Mouse (Mus musculus) kidney, postnatal 4 days (tissue): Measurements from ENCODE around the gene Sntg2.

ENCODE experiments used
- DNase-seq, 2 experiments: peaks; one replicate each; pipeline ENCODE4 v3.0.0; 2021; ENCODE audit warnings: mixed read lengths in 2 of 2

Sntg2 gene

DNA sequence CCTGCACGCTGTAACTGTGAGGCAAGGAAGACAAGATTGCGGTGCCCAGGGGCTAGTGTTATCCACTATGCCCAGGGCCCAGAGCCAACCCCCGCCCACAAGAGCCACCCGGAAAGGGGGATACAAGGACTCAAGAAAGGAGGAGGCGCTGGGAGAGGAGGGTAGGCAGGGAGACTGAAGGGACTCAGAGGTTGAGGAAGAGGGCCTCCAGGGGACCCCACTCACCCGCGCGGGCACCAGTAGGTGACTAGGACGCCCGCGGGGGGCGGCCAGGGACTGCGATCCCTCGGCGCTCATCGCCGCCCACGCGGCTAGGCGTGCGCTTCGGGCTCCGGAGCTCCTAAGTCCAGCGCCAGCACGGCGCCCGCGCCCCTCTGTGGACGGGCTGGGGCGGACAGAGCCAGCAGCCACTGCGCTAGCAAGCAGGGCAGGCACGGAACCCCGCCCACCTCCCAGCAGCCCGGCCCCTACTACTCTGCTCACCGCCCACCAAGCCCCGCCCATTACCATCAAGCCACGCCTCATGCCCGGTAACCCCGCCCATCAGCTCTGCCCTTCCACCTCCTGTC, at the start of gene Sntg2:
Sntg2 (minus strand) TSS at position 443 of the 569 bp plus-strand sequence.
- DNase-seq, result peak; percentile 93 to 96

- DNase-seq, result peak; percentile 29 to 57
These were observed 43.4 kb upstream of the Sntg2 start for GRCm38 (mm10) chr12:30416547-30416946.

- DNase-seq, result peak; percentile 44 to 66
These were observed 42.8 kb upstream of the Sntg2 start for GRCm38 (mm10) chr12:30415981-30416380.

DNA sequence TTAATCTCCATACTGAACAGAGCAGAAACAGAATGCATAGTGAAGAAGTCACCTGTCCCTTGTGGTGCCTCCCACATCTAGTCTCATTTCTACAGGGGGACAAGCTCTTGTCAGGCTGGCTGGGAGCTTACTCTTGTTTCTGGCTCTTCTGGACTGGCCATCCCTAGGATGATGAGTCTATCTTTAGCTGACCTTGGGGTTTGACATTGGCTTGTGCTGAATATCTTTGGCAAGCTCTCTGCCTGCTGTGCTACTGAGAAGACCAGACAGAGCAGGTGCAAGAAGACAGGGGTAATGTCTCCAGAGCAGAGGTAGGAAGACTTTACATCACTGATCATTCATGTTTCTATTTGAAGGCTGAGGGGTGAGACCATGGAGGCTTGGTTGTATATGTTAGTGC, 29.5 kb upstream of the Sntg2 start:
- DNase-seq, result no peak

DNA sequence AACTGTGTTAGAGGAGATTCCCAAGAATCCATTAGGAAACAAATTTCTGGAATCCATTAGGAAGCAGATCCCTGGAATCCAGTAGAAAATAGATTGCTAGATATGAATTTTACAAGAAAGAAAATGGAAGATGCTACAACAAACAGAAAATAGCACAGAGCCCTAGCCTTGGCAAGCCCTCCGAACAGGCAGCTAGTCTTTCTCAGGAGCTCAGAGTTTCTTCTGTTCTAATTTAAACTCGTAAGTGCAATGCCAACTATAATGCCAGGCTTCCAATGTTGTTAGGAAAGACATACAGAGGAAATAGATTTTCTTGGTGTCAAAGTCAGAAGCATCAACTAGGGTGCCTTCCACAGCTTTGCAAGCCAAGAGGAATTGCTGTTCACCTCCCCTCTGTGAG, 27.4 kb upstream of the Sntg2 start:
- no peak for DNase-seq

DNA sequence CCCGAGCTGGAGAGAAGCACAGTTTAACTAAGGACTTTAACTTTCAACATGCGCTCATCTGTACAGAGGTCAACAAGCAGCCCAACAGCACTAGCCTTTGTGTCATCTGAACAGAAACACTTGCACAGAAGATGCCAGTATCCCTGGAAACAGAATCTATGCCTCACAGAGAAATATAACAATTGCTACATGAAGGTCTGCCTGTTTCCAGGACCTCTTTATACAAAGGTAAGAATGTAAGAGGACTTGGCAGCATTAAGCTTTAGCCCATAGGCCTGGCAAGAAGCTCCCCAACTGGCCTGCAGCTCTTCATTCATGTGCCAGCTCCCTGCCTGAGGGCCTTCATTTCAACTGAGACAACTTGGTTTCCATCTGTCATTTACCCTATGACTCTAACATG, 26.9 kb upstream of the Sntg2 start:
- DNase-seq, result no peak

GRCm38 (mm10) chr12:30372293-30372692, 882 bp downstream of the Sntg2 start:
- peak in 1 of 2 experiments; percentile 15 for DNase-seq

DNA sequence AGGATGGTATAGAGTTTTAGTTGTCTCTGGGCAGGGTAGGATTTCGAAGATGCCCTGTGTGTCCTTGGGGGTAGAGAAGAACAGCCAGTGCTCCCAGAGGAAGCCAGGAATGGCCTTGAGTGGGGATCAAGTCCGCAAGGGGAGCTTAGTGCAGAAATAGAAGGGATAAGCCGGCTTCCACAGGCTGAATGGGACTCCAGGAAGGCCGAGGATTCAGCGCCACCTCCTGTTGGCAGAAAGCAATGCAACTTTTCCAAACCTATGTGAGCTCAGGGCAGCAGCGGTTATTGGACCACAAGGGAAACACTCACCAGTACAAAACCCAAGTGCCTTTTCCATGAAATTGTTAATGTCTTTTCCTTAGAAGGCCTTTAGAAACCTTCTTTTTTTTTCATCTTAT, 3.4 kb downstream of the Sntg2 start:
- peak; percentile 91 to 92 for DNase-seq

- DNase-seq, result peak; percentile 22 to 40
These were observed 4.0 kb downstream of the Sntg2 start for GRCm38 (mm10) chr12:30369141-30369540.

DNA sequence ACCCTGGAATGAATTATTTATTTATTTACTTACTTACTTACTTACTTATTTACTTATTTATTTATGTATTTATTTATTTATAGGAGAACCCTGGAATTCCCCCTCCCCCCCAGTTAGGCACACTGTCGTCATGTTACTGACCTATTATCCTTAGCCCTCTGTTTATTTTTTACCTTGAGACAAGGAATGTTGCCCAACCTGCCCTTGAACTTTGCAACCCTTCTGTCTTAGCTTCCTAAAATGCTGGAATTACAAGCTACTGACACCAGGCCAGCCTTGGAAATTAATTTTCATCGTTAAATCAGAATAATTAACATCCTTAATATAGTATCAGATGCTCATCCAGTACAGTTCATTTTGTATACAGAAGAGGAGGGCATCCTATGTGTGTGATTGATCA, 10.9 kb downstream of the Sntg2 start:
- DNase-seq, result no peak

DNA sequence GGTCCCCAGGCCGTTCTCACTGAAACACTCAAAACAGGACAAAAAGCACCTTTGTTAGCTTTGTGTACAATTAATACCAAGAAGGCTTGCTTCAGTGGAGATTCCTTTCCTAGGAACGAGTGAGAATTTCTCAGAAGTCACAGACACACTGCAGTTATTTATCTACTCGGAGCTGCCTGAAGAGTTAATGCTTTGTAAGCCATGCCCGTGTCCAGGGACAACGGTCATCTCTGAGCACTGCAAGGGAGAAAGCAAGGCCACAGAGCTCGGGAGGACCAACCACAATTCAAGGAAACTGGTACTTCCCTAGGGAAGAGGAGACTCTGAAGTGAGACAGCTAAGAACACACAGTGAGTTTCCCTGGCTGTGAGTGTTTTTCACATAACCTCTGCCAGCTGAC, 15.5 kb downstream of the Sntg2 start:
- DNase-seq, result peak in 1 of 2 experiments; percentile 28

DNA sequence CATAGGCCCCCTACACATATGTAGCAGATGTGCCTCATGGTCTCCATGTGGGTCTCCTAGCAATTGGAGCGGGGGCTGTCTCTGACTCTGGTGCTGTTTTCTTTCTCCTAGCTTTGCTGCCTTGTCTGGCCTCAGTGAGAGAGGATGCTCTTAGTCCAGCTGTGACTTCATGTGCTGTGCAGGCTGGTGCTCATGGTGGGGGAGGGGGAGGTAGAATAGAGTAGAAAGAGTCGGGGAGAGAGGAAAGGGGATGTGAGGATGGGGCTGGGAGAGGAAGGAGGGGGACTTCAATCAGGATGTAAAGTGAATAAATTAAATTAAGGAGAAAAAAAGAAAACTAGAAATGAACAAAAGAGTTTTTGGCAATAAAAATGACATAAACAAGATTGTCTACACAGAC, 20.8 kb downstream of the Sntg2 start:
- DNase-seq, result no peak

DNA sequence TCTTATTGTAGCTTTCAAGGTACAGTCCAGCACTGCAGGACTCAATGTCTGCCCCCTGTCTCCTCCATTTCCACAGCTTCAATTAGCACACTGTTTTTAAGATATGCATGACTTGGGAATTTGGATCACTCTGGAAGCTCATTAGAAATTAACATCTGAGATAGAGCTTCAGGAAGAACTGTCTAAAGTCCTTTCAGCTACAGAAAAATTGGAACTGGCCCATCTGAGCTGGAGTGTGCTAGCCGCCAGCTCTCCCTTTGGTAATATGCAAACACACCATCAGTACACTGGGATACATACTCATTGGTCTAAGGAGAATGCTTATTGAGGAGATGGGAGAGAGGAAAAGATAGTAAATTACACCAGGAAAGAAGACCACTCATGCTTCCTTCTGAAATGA, 25.1 kb downstream of the Sntg2 start:
- DNase-seq, result no peak

- no peak for DNase-seq
These were observed 25.9 kb downstream of the Sntg2 start for GRCm38 (mm10) chr12:30347284-30347683.

DNA sequence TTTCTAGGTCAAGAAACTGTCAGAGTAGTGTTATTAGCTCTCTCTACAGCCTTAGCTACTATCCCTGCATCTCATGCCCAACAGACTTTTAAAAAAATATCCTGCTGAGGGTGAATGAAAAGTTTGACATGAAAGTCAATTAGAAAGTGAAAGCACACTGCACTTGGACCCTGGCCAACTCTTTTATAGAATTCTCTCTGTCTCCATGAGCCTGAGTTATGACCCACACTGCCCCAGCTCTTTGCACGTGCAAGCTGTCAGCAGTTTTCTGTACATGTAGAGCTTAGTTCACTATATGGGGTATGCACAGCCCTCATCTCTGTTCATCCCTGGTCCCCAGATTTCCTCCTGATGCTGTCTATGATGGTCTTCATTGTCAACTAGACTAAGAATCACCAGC, 28.4 kb downstream of the Sntg2 start:
- peak; percentile 23 to 35 for DNase-seq

DNA sequence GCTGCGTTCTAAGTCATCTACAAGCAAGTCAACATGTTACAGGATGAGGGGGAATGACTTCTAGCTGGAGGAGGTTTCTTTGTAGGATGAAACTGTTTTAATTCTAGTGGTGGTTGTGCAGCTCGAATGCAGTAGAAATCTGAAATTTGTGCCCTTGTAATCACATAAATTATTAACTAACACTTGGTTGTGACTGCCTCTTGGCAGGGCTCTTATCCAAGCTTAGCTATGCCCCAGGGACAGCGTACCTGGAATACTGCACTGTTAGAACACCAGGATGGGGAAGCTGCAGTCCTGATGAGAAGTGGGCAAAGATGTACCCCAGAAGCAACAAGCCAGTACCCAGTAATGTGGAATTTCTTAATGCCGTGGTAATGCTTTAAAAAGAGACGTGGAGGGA, 36.9 kb downstream of the Sntg2 start:
- no peak for DNase-seq

- DNase-seq, result no peak
These were observed 38.7 kb downstream of the Sntg2 start for GRCm38 (mm10) chr12:30334502-30334901.

DNA sequence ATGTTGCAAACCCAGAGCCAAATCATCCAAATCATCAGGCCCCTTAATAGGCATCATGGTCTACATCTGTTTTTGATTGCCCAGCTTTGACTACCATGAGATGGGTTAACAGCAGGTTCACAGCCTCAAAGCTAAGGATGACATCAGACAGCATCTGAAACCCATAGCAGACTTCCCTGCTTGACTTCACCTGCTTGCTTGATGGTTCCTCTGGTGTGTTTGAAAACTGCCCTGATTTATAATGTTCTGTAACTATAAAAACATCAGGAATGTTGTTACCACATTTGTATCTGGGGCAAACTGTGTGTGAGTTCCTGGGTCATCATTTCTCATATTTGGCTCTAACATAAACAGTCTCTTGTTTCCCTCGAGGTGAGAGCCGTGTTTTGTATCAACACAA, 55.2 kb downstream of the Sntg2 start:
- DNase-seq, result no peak

DNA sequence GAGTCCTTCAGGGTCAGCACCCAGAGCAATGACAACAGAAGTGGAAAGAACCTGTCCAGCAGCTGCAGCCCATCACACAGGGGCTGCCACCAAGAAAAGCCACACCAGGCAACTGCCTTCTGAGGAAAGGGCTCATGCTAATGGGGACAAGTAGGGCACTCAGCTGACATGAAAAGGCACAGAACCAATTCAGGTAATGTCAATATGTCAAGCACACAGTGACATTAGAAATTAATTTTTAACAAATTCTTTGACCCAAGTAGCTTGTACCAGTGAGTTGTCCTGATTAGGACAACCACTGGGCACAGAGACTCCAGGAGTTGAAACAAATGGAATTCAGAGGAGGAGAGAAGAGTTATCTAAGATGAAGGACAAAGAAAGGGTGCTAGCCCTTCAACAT, 60.2 kb downstream of the Sntg2 start:
- no peak for DNase-seq

GRCm38 (mm10) chr12:30308197-30308939, 64.8 kb downstream of the Sntg2 start:
- no peak for DNase-seq

- peak in 1 of 2 experiments; percentile 10 for DNase-seq
These were observed 80.2 kb downstream of the Sntg2 start for GRCm38 (mm10) chr12:30292724-30293560.

- DNase-seq, result no peak
These were observed 86.1 kb downstream of the Sntg2 start for GRCm38 (mm10) chr12:30286888-30287573.

DNA sequence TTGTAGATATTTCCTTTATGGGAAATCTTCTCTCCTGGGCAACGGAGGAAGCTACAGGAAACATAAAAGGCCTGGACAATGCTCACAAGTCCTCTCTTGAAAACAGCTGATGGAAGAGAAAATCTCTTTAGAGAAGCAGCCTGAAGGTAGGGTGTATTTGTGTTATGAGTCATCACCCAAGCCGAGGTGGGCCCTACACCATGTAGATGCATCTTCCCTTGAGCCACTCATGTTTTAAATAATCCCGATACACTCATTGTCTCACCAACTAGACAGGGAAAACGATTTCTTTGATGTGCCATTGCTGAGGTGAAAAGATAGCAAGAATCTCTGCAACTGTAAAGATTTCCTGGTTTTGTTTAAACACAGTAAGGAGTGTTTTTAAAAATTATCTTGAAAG, 89.4 kb downstream of the Sntg2 start:
- no peak for DNase-seq
